Mouse (Mus musculus) heart, embryonic 14.5 days (tissue): ENCODE results near the gene Birc2. TPM values are rescaled to one million over a fixed set of nuclear protein-coding genes. Genes with fewer than 3 reads are reported as not detected.
A peak's percentile ranks its signal among the peaks of the same experiment; 100 is the strongest.

Experiments
- ATAC-seq: fragments of 200-750 bp; cut with Nextera tagmentation; 2 replicates; pipeline ENCODE4 v1.8.0; 2017; ENCODE audit warnings: low read depth, moderate TSS enrichment; ENCODE audit not compliant: insufficient number of reproducible peaks, insufficient read depth, low FRiP score
- H3K27ac ChIP-seq, 2 experiments: fragments of 200-500 bp in 1 of 2; fragments of 300-500 bp in 1 of 2; sonication (generic) in 1 of 2; replicated peaks in 1 of 2; 2 replicates each; pipeline ENCODE4 v1.5.1; 2012 to 2014; ENCODE audit warnings: low read depth in 2 of 2, low read length in 2 of 2, control low read depth in 1 of 2, mild to moderate bottlenecking in 1 of 2, mixed read lengths in 1 of 2; ENCODE audit not compliant: control insufficient read depth in 1 of 2, insufficient read depth in 1 of 2
- H3K27me3 ChIP-seq: fragments of 300-500 bp; sonication (generic); 2 replicates; pipeline ENCODE4 v1.6.1; 2014; ENCODE audit warnings: mild to moderate bottlenecking, low read length, control low read depth; ENCODE audit not compliant: control insufficient read depth, insufficient read depth
- H3K36me3 ChIP-seq: fragments of 300-500 bp; sonication (generic); 2 replicates; pipeline ENCODE4 v1.6.1; 2014; ENCODE audit warnings: mild to moderate bottlenecking, control low read depth, low read length, mixed read lengths; ENCODE audit not compliant: control insufficient read depth, insufficient read depth
- H3K4me1 ChIP-seq, 2 experiments: fragments of 200-500 bp in 1 of 2; fragments of 300-500 bp in 1 of 2; sonication (generic) in 1 of 2; 2 replicates each; pipeline ENCODE4 v1.6.1; 2012 to 2014; ENCODE audit warnings: low read length in 2 of 2, control low read depth in 1 of 2, mixed read lengths in 1 of 2; ENCODE audit not compliant: control insufficient read depth in 2 of 2, insufficient read depth in 2 of 2
- H3K4me2 ChIP-seq: fragments of 300-500 bp; sonication (generic); 2 replicates; pipeline ENCODE4 v1.6.1; 2014; ENCODE audit warnings: mild to moderate bottlenecking, low read length
- H3K4me3 ChIP-seq, 2 experiments: fragments of 200-500 bp in 1 of 2; fragments of 300-500 bp in 1 of 2; sonication (generic) in 1 of 2; 2 replicates each; pipeline ENCODE4 v1.5.1; 2012 to 2014; ENCODE audit warnings: low read length in 2 of 2, mild to moderate bottlenecking in 2 of 2, control low read depth in 1 of 2, low read depth in 1 of 2, moderate library complexity in 1 of 2; ENCODE audit not compliant: control insufficient read depth in 1 of 2, insufficient read depth in 1 of 2
- H3K9ac ChIP-seq: fragments of 300-500 bp; sonication (generic); 2 replicates; pipeline ENCODE4 v1.6.1; 2014; ENCODE audit warnings: mild to moderate bottlenecking, low read length
- H3K9me3 ChIP-seq: fragments of 300-500 bp; sonication (generic); 2 replicates; pipeline ENCODE4 v1.6.1; 2016; ENCODE audit warnings: low read length, control low read depth; ENCODE audit not compliant: control insufficient read depth
- WGBS: fragments of 180-500 bp; shearing (Covaris S2); extraction: QIAGEN DNeasy Blood & Tissue Kit; methylation state at CpG from one replicate; pipeline ENCODE4 v1.1.7; 2014; 5-methylcytosine and 5-hydroxymethylcytosine counted together
- microRNA-seq: library from miRNA; unstranded; fragments of <30 nt; microRNA quantifications from one replicate; pipeline ENCODE4, GENCODE M21; 2016
- polyA plus RNA-seq: library from polyadenylated mRNA; unstranded; fragments of >200 nt; fragmentation: Nextera tagmentation; extraction: Ambion mirVana; gene quantifications from 2 replicates; pipeline ENCODE4 v1.2.1, GENCODE M21; 2014

Gene Birc2
- polyA plus RNA-seq, 1 experiment from 2014 or later, result 32.6 TPM

DNA sequence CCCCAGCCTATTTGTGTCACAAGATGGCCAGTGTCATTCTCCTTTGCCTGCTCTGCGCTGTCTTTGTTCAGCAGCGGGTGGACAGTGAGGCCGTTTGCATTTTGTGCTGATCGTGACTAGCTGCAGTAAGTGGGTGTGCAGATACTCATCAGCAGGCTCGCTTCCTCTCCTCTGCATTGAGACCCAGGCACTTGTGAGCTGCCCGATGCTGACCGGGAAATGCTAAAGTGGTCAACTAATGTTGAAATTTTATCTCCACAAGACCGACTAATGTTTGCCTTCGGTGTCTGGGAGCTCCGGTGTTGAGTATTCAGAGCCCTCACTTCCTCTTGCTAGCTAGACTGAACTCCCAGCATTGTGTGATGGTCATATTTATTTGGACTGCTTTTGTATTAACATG is 62.3 kb downstream of the Birc2 start:
- H3K27ac ChIP-seq, result no peak overlapping the region; a peak in 1 of 4 replicates
- no peaks in the 10 kb centered on the region for H3K9me3 ChIP-seq
- H3K9ac ChIP-seq, result no peak overlapping the region
- H3K4me2 ChIP-seq, result no peak overlapping the region
- peaks cover 16 to 22% of the 10 kb centered on the region in 2 experiments for H3K4me1 ChIP-seq
- 50% methylated on average over 10 of the region's 10 CpGs for WGBS
- H3K36me3 ChIP-seq, result peaks cover 32% of the 10 kb centered on the region
- H3K27me3 ChIP-seq, result no peaks in the 10 kb centered on the region
- ATAC-seq, result no peak
- H3K4me3 ChIP-seq, result no peak overlapping the region

DNA sequence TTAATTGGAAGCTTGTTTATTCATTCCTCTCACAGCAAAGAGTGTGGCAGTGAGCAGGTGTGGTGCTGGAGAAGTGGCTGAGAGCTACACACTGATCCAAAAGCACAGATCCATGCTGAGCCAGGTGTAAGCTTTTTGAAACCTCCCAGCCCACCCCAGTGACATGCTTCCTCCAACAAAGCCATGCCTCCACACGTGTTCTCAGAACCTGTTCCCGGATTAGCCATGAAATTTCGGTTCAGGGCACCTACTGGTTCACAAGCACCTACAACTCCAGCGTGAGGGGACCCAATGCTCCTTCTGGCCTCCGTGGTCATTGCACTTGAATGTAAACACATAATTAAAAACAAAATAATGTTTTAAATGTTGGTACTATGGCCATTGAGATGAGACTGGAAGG is 63.2 kb downstream of the Birc2 start:
- peaks cover 17 to 29% of the 10 kb centered on the region in 2 experiments for H3K4me1 ChIP-seq
- no peak overlapping the region for H3K4me3 ChIP-seq
- H3K27ac ChIP-seq, result no peak overlapping the region
- no peaks in the 10 kb centered on the region for H3K27me3 ChIP-seq
- H3K36me3 ChIP-seq, result peaks cover 32% of the 10 kb centered on the region
- ATAC-seq, result no peak
- no peak overlapping the region for H3K9ac ChIP-seq
- no peaks in the 10 kb centered on the region for H3K9me3 ChIP-seq
- H3K4me2 ChIP-seq, result no peak overlapping the region
- WGBS, result 94% methylated on average over 5 of the region's 5 CpGs

DNA sequence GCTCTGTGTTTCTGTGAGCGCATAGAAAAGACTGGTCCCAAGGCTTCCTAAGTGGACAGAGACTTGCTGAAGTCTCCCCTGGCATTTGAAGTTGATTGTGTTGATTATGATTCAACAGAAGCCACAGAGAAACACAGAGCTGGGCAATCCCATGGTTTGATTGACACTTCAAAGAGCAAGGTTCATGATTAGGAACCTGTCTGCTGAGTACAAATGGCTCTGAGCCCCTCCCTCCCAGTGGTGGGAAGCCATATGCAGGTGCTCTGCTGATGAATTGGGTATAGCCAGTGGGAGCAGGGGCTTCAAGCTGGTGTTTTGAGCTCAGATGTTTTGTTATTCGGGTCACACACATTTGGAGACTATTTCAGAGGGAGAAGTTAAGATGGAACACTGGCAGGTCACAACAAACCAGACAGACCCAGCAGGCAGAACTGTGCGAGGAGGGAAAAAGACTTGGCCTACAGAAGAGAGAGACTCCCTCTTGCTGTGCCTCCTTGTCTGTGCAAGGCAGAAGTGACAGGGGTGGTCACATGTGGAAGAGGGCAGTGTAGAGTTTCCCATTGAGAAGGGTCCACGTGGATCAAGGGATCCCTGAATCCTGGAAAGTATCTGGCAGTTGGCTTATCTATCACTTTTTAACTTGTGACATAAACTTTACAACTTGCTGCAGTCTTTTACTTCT is 64.0 kb downstream of the Birc2 start:
- H3K9ac ChIP-seq, result no peak overlapping the region
- H3K4me1 ChIP-seq, result peaks cover 17 to 30% of the 10 kb centered on the region in 2 experiments
- peaks cover 36% of the 10 kb centered on the region for H3K36me3 ChIP-seq
- H3K27me3 ChIP-seq, result no peaks in the 10 kb centered on the region
- no peak for ATAC-seq
- no peak overlapping the region for H3K4me3 ChIP-seq
- H3K4me2 ChIP-seq, result no peak overlapping the region
- no peaks in the 10 kb centered on the region for H3K9me3 ChIP-seq
- H3K27ac ChIP-seq, result peak overlapping the region in 1 of 2 experiments; percentile 2; a peak in 1 of 4 replicates
- 89% methylated on average over 4 of the region's 4 CpGs for WGBS

DNA sequence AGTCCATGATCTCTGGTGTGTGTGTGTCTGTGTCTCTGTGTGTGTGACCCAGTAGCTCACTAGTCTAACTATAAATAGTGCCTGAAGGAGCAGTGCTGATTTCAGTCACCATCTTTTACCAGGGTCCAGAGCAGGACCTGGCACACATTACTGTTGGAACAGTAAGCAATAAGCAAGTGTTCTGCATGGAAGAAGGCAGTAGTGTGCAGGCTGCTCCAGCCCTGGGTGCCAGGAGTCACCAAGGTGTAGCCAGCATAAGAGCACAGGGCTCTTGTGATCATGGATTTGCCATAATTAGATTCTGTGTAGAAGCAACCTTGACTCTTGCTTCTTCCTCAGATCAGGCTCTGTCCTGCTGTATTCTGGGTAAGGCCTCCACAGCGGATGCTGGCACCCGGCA is 64.5 kb downstream of the Birc2 start:
- peaks cover 36% of the 10 kb centered on the region for H3K36me3 ChIP-seq
- H3K9me3 ChIP-seq, result no peaks in the 10 kb centered on the region
- H3K27ac ChIP-seq, result peak overlapping the region in 1 of 2 experiments; percentile 2; a peak in 2 of 4 replicates
- H3K27me3 ChIP-seq, result no peaks in the 10 kb centered on the region
- H3K4me3 ChIP-seq, result no peak overlapping the region
- no peak overlapping the region for H3K9ac ChIP-seq
- 85% methylated on average over 2 of the region's 2 CpGs for WGBS
- peaks cover 21 to 35% of the 10 kb centered on the region in 2 experiments for H3K4me1 ChIP-seq
- no peak for ATAC-seq
- no peak overlapping the region for H3K4me2 ChIP-seq

DNA sequence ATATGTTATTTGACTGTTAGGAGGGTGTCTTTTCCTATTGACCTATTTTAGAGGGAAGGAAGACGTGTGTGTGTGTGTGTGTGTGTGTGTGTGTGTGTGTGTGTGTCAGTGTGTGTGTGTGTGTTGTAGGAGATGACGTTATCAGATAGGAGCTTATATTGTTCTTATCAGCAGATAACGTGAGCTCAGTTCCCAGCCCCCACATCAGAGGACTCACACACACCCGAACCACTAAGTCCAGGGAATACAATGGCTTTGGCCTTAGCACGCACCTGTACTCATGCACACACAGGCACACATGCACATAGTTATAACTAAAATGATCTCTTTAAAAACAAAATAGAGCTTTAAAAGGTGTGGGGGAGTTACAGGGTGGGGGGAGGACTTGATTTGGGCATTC is 67.4 kb downstream of the Birc2 start:
- Histone ChIP-seq H3K9ac (no peak overlapping the region), H3K4me2 (peak overlapping the region; percentile 30; the same call in 1 of the 2 replicates), H3K27me3 (no peaks in the 10 kb centered on the region), H3K9me3 (no peaks in the 10 kb centered on the region), H3K4me3 (no peak overlapping the region), H3K27ac (peak overlapping the region in 1 of 2 experiments; percentile 53; a peak in 3 of 4 replicates), H3K4me1 (peaks cover 21 to 45% of the 10 kb centered on the region in 2 experiments), H3K36me3 (peaks cover 36% of the 10 kb centered on the region)
- ATAC-seq, result no peak
- WGBS, result 69% methylated on average over 5 of the region's 5 CpGs

DNA sequence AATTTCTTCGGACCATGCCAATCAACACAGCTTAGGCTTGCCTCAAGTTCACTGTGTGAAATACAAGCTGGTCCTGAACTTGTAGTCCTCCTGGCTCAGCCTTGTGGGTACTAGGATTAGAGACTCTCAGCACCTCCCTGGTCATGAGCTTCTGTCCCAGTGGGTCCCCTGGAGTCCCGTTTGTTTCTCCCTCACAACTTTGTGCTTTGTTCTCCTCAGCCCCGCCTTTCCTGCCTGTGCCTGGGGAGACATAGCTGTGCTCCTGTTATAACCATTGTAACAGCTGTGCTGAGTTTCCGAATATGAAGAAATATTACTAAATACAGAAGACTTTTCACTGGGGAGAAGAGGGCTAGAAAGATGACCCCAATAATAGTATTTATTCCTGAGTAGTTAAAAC is 67.8 kb downstream of the Birc2 start:
- ATAC-seq, result no peak
- no peaks in the 10 kb centered on the region for H3K9me3 ChIP-seq
- no peak overlapping the region for H3K4me2 ChIP-seq
- 66% methylated on average over 4 of the region's 4 CpGs for WGBS
- peaks cover 18 to 45% of the 10 kb centered on the region in 2 experiments for H3K4me1 ChIP-seq
- peaks cover 36% of the 10 kb centered on the region for H3K36me3 ChIP-seq
- no peak overlapping the region for H3K4me3 ChIP-seq
- no peaks in the 10 kb centered on the region for H3K27me3 ChIP-seq
- no peak overlapping the region for H3K27ac ChIP-seq
- H3K9ac ChIP-seq, result no peak overlapping the region

Small RNA genes lying within 50 kb of the gene (microRNA-seq; reads per million reads assigned to microRNA genes)
- 7.0 reads per million, percentile 18 among the genes with 10 or more reads in this experiment for gene Mir5618

Other genes with a start within 250 kb of the Birc2 start
- gene Mmp20, start 208.8 kb downstream of the Birc2 start, polyA plus RNA-seq, result not detected in 2 replicates
- gene Mmp7, start 145.0 kb downstream of the Birc2 start, polyA plus RNA-seq, result not detected in 2 replicates
- gene Tmem123, start 73.0 kb downstream of the Birc2 start, polyA plus RNA-seq, result 107 TPM in 2 replicates
- gene Birc3, start 36.1 kb upstream of the Birc2 start, polyA plus RNA-seq, result 4.3 and 5.5 TPM in 2 replicates
- 22.0 and 24.3 TPM in 2 replicates for gene Yap1, start 167.5 kb upstream of the Birc2 start, polyA plus RNA-seq
- gene Cfap300, start 205.8 kb upstream of the Birc2 start, polyA plus RNA-seq, result 7.0 and 7.6 TPM in 2 replicates